In genomic region chr7:114963206-114963605, GRCm38 (mm10) we compare ENCODE assay signal across 17 mouse cellular contexts.
"Had no signal": no experiment of that assay in that cellular context is flagged by ENCODE, and none has a peak within 500 bp of the region (broad histone marks: within the 10 kb centered on the region; RNA-seq: fewer than 3 reads in every experiment).

No protein-coding gene starts in this region.

- ATAC-seq: liver, postnatal 0 days; lung, postnatal 0 days had no signal

- H3K27ac ChIP-seq: liver, embryonic 15.5 days; lung, embryonic 15.5 days; macrophage; midbrain, embryonic 12.5 days; neural tube, embryonic 12.5 days; stomach, embryonic 15.5 days; stomach, postnatal 0 days had no signal

- H3K4me3 ChIP-seq: liver, embryonic 15.5 days; lung, embryonic 15.5 days; midbrain, embryonic 12.5 days; neural tube, embryonic 12.5 days; stomach, embryonic 15.5 days had no signal

- H3K4me1 ChIP-seq: liver, embryonic 15.5 days; lung, embryonic 15.5 days; megakaryocyte, embryonic 14.5 days; neural tube, embryonic 12.5 days; stomach, embryonic 15.5 days had no signal

- H3K4me2 ChIP-seq: liver, embryonic 15.5 days; lung, embryonic 15.5 days; midbrain, embryonic 12.5 days; neural tube, embryonic 12.5 days; stomach, embryonic 15.5 days had no signal

- DNase-seq: liver, postnatal 0 days; lung, adult 2 months; lung, postnatal 14 days; lung, postnatal 36 days; right cerebral cortex, postnatal 14 days; thymus, adult 18-20 months; thymus, postnatal 14 days; thymus, postnatal 36 days had no signal

- H3K9ac ChIP-seq: liver, embryonic 15.5 days; liver, postnatal 0 days; lung, embryonic 15.5 days; midbrain, embryonic 12.5 days; neural tube, embryonic 12.5 days; stomach, embryonic 15.5 days had no signal

- H3K27me3 ChIP-seq: liver, embryonic 15.5 days; lung, embryonic 15.5 days; midbrain, embryonic 12.5 days; neural tube, embryonic 12.5 days; stomach, embryonic 15.5 days had no signal

- H3K36me3 ChIP-seq: liver, embryonic 15.5 days; lung, embryonic 15.5 days; midbrain, embryonic 12.5 days; neural tube, embryonic 12.5 days; stomach, embryonic 15.5 days had no signal

- H3K9me3 ChIP-seq: liver, embryonic 15.5 days; lung, embryonic 15.5 days; megakaryocyte, embryonic 14.5 days; midbrain, embryonic 12.5 days; neural tube, embryonic 12.5 days; stomach, embryonic 15.5 days had no signal
